Mouse (Mus musculus) erythroblast, adult 5-6 weeks (primary cell): ENCODE results near the gene Arhgef18. TPM values are rescaled to one million over a fixed set of nuclear protein-coding genes. Genes with fewer than 3 reads are reported as not detected.

Experiments used
- ATAC-seq: replicated peaks from 2 replicates; pipeline ENCODE4 v1.8.0; 2016; ENCODE audit warnings: moderate number of reproducible peaks, mild to moderate bottlenecking, moderate TSS enrichment, inconsistent platforms; ENCODE audit not compliant: poor library complexity, low FRiP score, severe bottlenecking
- total RNA-seq, 2 experiments: library from RNA; stranded (forward) in 1 of 2; stranded (reverse) in 1 of 2; fragments of 150-400 nt in 1 of 2; fragments of 200-764, 138-1000 nt in 1 of 2; gene quantifications; 2 replicates each; pipeline versions ENCODE4 v1.2.3 to v1.2.4; 2015 to 2017; ENCODE audit warnings: low replicate concordance in 2 of 2

The Arhgef18 gene
- total RNA-seq, 2 experiments from 2014 or later, result 5.0 to 7.0 TPM

DNA sequence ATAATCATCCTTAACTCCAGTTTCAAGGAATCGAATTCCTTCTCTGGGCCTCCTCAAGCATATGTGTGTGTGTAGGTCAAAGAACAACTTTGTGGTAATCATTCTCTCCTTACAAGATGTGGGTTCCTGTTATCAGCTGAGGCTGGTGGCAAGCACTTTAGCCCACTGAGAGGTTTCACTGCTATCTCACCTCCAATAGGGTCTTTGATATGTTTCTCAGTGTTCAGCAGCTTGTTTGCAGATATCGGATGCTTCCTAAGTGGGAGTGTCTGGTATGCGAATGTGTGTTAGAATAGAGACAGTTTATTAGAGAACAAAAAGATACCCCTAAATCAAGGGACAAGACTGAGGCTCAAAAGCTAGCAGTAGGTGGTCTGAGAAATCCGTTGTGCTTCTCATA is 513 bp upstream of the Arhgef18 start:
- ATAC-seq, result no peak

DNA sequence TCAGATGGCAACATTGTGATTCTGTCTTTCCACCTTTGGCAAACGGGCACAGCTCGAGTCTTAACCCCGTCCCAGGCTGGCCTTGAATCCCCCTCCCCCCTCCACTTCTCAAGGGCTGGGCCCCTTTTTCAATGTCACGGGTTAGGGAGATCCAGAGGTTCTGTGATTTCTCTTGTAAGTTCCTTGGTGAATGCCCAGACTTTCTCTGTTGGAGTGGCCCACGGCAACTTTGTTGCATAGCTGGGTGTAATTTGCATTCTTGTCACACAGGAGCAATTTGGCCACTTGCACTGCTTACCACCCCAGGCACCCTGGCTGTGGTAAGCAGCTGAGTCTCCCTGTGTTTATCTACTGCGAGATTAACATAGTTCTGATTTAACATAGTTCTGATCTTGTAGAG is 1.8 kb downstream of the Arhgef18 start:
- ATAC-seq, result no peak

DNA sequence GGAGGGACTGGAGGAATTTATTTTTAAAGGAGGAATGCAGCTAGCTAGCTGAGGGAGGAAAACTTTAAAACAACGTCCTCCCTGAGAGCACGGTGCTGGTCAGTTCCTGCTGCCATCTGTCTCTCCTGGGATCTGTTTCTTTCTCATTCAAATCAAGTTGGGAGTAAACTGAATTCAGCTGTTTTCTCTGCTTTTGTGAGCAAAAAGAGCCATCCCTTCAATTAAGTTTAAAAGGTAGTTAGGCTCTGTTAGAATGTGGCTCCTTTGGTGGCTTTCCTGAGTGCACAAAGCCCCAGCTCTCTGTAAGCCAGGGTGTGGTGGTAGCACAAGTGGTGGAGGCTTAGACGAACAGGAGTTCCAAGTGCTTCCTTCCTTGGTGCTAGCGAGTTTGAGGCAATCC is 2.4 kb downstream of the Arhgef18 start:
- no peak for ATAC-seq

DNA sequence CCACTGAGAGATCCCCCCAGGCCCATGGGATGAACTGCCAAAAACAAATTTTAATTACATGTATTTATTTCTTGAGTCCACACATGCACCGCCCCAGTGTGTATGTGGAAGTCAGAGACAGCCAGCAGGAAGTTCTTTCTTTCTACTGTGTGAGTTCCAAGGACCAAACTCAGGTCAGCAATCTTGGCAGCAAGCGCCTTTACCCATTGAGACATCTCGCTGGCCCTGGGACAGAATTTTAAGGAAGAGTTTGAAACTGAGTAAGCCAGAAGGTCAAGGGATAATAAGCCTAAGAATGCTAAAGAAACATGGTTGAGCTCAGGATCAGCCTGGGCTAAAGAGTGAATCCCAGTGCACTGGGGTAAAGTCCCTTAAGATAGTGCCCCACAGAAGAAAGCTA is 4.8 kb downstream of the Arhgef18 start:
- no peak for ATAC-seq

DNA sequence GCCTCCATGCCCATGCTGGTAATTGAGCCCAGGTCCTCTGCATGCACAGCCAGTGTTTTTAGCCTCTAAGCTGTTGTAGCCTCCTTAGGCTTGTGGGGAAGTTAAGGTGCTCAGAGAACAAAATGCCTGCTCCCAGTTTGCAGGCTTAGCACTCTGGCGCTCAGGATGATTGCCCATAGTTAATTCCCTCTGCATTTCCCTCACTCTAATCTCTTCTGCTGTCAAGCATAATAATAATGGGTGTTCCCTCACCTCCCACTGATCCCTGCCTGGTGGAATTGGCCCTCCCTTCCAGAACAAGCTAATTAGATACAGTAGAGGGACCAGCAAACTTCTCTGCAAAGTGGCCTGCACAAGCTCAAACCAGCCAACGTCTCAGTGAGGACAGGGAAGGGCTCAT is 7.7 kb downstream of the Arhgef18 start:
- no peak for ATAC-seq

DNA sequence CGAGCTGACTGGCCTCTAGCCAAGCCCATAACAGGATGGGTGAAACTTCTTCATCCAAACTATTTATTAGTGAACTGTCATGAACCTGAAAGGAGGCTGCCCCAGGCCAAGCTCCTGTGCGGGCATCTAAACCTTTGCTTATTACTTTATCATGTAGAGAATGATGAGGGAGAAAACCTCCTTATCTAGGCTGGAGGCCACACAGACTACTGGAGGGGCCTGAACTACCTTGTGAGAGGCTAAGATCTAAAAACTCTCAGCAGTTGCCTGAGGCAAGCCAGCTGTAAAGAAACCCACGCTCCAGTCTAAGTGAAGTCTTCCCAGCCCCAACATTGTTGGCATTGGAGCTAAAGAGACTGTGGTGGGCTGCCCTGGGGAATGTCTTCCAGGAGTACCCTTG is 14.6 kb downstream of the Arhgef18 start:
- ATAC-seq, result no peak

DNA sequence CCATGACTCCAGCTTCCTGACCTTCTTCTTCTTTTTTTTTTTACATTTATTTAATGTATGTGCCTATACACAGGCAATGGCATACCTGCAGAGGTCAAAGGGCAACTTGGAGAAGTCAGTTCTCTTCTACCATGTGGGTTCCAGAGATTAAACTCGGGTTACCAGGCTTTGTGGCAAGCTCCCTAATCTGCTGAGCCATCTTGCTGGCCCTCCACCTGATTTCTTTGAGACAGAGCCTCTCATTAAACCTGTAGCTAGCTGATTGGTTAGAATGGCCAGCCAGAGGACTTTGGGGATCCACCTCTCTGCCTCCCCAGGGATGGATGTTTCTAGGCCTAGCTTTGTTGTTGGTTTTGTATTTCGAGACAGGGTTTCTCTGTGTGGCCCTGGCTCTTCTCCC is 18.3 kb downstream of the Arhgef18 start:
- no peak for ATAC-seq

DNA sequence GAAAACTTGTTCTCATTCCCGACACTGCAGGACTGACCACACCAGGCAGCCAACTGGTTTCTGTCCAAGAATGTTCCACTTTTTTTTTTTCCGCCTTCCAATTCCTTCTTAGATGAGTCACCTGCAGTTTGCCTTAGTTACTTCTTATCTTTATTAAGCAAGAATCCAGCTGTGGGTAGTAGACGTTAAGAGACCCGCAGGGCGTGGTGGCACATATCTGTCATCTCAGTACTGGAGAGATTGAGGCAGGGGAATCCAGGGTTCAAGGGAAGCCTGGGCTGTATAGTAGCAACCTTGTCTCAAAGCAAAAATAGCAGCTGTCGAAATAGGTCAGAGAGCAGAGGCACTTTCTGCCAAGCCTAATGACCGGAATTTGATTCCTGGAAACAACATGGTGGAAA is 19.1 kb downstream of the Arhgef18 start:
- ATAC-seq, result no peak

DNA sequence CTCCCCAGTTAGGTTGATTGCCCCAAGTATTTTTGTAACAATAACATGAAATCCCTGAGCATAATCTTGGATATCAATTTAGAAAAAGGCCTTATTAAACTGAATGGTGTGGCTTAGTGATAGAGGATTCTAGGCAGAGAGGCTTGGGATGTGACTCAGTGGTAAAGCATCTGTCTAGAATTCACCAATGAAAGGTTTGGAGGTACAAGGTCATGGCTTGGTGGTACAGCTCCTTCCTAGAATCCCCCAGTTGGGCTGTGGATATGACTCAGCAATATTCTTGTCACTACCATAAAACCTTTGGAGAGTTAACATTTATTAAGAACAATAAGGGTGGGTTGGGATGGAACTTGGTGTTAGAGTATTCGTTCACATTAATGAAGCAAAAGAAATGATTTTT is 20.0 kb downstream of the Arhgef18 start:
- ATAC-seq, result no peak

DNA sequence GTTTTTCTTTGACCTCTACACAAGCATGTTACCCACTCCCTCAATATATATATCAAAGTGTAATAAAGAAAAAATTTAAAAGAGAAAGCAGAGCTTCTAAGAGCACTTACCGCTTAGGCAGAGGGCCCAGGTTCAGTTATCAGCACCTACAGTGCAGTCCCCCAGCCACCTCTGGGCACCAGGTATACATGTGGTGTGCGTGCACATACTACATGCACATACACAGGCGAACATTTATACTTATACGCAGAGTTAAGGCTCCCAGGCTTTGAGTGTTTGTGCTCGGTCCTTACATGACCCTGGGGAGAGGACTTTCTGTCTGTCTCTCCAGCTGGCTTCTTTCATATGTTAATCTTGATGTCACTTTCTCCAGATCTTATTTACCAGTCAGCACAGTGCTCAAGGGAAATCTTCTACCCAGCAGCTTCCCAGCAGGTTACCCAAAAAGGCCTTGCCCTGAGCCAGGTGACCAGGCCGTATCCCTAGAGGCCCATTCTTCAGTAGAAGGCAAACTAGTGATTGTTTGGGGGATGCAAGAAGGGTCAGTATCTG is 21.9 kb downstream of the Arhgef18 start:
- no peak for ATAC-seq

DNA sequence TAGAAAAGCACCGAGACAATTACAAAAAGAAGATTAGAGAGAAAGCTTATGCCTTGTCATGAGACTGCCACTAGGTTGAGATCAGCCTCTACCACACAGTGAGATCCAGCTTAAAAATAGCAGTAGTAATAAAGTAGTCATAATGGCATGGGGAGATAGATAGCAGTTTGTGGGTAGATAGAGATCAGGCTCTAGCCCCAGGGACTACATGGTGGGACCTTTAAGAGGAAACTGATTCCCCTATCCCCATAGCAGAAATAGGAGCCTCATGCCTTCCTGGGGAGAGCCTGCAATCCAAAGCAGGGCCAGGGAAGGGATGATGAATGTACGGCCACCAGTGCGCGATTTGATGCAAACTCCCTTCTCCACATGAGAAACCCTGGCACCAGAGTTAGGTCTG is 22.5 kb downstream of the Arhgef18 start:
- no peak for ATAC-seq

DNA sequence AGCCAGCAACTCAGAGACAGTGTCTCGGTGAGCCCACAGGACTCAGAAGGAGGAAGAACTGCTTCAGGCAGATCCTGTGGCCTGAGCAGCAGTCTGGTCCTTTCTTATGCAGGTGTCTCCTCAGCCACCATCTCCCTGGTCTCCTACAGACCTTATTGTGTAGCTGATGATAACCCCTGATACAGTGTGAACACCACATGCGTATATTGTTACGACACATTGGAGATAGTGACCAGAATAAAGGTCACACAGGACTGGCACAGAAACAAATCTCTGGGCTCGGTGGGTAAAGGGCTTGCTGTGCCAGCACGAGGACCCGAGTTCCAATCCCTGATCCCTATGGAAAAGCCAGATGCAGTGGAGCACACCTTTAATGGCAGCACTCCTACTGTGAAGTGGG is 22.9 kb downstream of the Arhgef18 start:
- no peak for ATAC-seq

DNA sequence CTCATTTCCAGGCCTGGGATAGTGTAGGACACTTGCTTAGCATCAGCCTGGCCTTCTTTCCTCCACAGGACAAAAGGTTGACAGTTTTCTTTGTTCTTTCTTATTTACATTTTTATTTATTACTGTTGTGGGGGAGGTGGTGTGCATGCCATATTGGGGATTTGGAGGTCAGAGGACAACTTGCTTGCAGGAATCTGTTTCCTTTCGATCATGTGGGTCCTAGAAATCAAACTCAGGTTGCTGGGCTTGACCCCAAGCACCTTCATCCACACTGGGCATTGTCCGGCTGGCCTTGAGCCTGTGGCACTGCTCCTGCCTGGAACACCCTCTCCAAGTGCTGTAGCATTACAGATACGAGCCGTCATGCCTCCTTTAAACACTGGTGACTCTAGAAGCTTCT is 24.0 kb downstream of the Arhgef18 start:
- no peak for ATAC-seq

DNA sequence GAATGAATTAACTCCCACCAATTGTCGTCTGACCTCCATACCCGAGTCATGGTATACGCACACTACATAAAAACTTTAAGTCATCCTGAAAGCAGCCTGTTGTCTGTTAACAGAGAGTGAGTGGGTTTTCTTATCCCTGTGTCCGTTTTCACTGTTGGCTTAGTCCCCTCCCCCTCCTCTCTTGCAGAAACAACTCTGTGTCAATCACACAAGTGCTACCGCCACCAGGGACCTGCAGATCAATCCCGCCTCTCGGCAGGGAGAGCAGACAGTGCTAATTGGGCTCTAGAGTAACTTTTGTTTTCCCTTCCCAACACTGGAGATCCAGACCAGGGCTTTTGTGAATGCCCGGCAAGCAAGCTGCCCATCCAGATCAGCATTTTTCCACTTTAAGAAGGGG is 24.6 kb downstream of the Arhgef18 start:
- ATAC-seq, result no peak

DNA sequence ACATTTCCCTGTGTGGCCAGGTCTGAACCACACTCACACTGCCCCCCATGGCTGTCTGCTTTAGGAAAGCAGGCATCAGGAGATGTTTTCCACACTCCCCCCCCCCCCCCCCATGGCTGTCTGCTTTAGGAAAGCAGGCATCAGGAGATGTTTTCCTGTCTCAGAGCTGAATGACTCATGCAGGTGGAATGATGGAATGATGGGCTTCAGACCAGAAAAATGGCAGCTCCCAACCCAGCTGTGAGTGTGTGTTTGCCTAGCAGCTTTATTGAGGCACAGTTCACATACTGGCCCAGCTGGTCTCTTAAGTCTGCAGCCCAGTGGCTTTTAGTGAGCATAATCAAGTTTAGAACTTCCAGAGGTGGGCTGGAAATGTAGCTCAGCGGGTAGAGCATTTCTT is 25.3 kb downstream of the Arhgef18 start:
- no peak for ATAC-seq

DNA sequence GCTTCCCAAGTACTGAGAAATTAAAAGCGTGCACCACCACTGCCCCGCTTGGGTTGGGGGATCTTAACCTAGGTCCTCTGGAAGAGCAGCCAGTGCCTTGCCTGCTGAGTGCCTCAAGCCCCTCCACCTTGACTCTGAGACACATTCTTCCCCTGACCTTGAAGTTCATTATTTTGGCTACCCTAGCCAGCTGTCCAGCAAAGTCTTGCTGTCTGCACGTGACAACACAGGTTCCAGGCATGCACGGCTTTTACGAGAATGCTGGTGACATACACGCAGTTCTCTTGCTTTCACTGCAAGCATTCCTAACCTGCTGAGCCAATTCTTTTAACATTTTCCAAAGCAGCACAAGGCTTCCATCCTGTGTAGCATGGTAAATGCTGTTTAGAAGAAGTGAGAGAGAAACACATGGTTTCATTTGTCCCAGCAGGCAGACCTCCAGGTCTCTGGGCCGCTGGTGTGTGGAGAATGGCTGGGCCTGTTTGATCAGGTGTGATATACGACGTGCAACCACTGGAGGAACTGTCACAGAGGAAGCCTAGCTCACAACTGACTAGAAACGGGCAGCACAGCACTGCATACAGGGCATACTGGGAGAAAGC is 27.4 kb downstream of the Arhgef18 start:
- no peak for ATAC-seq

DNA sequence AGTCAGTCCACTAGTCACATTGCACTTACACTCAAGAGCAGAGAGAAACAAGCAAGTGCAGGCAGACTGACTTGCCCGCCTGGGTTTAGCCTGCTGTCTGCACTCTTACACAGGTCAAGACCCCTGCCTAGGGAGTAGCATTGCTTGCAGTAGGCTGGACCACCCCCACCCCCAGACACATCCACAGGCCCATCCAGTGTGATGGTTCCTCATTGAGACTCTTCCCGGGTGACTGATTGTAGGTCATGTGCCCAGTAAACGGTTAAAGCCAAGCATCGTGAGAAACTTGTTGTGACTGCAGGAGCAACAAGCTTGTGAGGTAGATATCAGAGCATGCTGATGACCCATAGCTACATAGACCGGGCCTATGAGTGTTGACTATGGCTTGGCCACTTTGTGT is 28.7 kb downstream of the Arhgef18 start:
- ATAC-seq, result no peak

DNA sequence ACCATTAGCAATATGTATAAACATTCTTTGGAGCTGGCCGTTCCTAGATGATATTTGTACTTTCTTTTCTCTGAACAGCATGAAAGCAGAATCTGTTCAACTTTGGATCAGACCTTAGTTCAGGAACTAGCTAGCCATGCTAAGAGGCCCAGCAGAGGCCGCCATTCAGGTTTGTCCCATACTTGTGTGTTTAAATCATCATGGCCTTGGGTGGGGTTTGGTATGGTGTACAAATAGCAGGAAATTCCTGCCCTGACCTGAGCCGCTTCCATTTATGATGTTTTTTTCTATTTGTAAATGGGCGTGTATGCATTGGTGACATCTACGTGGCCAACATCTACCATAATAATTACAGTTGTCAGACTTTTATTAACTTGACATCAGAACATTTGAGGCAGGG is 32.4 kb downstream of the Arhgef18 start:
- ATAC-seq, result no peak

DNA sequence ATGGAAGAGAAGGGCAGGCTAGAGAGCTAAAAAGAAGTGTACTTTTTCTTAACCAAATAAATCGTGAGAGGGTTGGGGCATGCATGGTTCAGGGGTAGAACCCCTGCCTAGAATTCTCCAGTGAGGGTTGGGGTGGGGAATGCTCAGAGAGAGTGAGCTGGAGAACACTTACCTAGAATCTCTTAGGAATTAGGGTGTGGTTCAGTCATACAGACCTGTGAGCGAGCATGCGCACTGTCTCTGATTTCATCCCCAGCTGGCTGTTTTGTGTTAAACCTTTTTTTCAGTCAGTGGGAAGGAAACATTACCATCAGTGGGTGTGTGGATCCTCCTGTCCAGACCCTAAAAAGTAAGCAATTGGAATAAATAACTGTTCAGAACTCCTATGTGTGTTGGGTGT is 33.4 kb downstream of the Arhgef18 start:
- no peak for ATAC-seq

DNA sequence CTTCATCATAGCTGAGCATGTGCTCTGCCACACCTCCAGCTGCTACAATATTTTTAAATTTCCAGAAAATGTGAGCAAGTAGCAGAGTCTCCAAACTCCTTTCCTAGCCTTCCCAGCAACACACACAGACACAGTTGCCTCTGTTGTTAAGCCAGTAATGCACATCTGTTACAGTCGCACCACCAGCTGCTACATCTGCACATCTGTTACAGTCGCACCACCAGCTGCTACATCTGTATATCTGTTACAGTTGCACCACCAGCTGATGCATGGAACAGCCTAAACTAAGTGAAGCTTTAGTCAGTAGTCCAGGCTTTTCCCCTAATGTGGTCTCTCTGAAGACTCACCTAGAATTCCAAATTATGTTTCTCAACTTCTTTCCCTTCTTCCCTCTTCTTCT is 35.6 kb downstream of the Arhgef18 start:
- no peak for ATAC-seq

DNA sequence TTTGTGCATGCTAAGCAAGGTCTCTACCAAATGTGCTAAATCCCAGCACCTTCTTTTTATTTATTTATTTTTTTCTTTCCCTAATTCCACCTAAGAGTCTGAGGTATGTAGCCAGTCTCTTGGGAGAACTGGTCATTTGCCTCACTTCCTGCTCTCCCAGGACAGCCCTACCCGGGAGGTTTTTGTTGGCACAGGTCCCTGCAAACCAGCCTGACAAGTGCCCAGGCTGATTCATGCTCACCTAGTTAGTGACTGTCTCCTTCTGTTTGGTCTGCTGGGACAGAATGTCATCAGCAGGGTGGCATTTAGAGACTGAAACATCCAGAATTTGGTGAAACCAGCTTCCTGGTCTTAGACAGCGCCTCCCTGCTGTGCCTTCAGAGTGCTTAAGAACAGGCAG is 37.2 kb downstream of the Arhgef18 start:
- ATAC-seq, result no peak

DNA sequence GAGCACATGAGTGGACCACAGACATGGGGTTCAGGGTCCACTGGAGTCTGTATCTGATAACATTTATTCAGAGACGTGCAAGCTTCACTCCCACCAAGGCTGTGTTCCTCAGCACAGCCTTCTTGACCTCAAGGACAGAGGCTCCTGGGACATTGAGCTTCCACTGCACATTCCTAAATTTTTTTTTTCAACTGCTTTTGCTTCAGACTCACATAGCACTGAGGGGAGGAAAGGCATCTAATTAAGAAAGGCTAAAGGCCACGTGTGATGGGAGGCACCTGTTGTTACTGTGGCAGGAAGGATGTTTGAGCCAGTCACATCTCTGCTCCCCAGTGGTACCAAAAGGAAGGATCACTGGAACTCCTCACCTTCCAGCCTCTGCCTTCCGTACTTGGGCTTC is 38.3 kb downstream of the Arhgef18 start:
- ATAC-seq, result no peak
